Mouse (Mus musculus) liver, adult 2 months (tissue): ENCODE results near the gene Tnik.
A peak's percentile ranks its signal among the peaks of the same experiment; 100 is the strongest.

Experiments
- CTCF ChIP-seq: fragments of 200-500 bp; IDR thresholded peaks from 2 replicates; pipeline ENCODE4 v1.5.1; 2011; ENCODE audit warnings: low read depth, low read length, control low read depth
- POLR2A ChIP-seq: fragments of 200-500 bp; IDR thresholded peaks from 2 replicates; pipeline ENCODE4 v1.6.1; 2011; ENCODE audit warnings: low read length, control low read depth; ENCODE audit not compliant: insufficient read depth; ENCODE audit errors: extremely low read depth

DNA sequence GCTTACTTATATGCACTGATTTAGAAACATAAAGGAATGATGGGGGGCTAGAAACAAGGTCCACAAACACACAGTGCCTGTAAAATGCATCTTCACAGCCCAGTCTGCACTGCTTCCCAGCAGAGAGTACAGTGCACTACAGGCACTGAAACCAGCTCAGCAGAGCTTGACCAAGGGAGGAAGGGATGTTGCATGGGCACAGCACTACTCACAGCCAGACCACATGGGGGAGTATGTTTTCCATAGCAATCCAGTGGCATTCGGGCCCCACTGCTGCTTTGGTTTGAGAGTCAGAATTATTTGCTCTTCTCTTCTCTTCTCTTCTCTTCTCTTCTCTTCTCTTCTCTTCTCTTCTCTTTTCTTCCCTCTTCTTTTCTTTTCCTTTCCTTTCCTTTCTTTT lies 395.3 kb downstream of the Tnik start:
- peak; percentile 74 for TF ChIP-seq CTCF
- TF ChIP-seq POLR2A = no peak
